Mouse (Mus musculus) layer of hippocampus, adult 9-11 months (tissue): ENCODE measurements around the gene Gm13272.
"Not testable (repeated sequence)": the region's sequence is repeated elsewhere in the genome, so short reads cannot be mapped to it uniquely, and the experiment has no call there.

Experiments used
- DNase-seq: peaks from one replicate; pipeline ENCODE4 v3.0.0; 2022

Gm13272 gene

GRCm38 (mm10) chr4:88779550-88779949 is at the start of gene Gm13272:
Gm13272 (plus strand) TSS chr4:88779850.
- not testable (repeated sequence) for DNase-seq

DNA sequence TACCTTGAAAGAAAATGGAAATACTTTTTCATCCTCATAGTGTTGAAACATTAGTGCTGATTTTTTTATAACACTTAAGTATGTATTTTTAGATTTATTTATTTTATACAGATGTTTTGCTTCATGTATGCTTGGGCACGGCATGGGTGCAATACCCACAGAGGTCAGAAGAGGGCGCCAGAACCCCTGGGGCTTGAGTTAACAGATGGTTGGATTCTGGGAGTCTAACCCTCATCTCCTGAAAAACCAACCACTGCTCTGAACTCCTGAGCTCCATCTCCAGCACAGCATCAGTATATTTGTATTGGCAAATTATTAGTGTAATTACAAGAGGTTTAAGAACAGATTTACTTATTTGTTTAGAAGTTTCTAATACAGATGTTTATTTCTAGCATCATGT is 41.2 kb upstream of the Gm13272 start:
- DNase-seq: peak; percentile 14

- DNase-seq: no peak
Observed at GRCm38 (mm10) chr4:88739036-88739435, 40.6 kb upstream of the Gm13272 start.

DNA sequence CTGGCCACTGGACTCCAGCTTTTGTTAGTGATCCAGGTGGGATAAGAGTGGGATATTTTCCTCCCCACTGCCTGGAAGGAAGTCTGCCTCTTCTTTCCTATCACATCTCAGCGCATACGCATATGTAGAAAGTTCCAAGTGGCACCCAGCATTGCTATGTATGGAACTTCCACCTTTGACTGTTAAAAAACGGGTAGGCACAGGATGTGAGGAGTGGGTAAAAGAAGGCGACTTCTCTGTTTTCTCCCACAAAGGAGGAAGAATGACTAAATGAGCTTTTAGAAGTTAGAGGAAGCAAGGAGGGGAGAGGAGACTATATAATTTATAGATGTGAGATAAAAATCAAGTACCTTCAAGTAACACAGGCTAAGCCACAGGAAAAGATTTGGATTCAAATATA is 38.2 kb upstream of the Gm13272 start:
- no peak for DNase-seq

DNA sequence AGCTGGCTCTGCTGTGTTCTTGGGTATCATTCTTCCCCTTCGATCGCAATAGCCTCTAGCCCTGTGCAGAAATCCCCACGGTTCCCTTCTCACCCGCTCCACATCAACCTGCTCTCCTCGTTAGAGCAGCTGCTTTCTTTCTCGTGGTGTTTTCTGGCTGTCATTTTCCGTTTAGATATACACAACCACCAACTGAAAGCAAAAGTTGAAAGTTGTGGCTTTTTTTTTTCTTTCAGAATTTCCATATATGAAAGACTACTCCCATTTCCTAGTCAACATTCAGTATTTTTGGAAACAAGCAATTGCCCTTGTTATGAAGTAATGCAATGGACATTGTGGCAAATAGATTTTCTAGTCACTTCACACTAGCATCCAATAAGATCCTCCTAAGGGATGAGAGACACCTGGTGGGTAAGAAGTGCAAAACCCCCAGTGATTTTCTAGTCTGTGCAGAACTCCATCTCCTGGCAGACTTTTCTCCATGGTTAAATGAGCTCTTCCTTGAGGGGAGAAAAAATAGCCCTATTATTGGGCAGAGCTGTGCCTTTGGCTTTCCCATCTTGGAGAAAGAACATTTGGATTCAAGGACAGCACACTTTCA is 36.8 kb upstream of the Gm13272 start:
- DNase-seq: no peak

DNA sequence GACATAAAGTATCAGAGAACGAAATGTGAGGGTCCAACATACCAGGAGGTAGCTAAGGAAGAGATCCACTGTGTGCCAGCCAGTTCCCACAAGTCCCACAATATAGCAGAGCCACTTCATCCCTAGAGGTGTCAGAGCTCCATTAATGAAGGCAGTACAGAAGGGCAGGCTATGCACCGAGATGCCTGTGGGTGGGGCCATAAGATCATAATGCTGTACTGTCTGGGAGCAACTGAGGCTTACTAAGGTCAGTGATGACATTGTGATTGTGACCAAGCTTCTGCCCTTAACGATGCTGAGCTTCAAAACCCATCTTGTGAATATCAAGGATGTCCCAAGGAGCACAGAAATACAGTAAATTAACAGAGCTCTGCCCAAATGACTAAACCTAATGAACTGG is 35.4 kb upstream of the Gm13272 start:
- no peak for DNase-seq

DNA sequence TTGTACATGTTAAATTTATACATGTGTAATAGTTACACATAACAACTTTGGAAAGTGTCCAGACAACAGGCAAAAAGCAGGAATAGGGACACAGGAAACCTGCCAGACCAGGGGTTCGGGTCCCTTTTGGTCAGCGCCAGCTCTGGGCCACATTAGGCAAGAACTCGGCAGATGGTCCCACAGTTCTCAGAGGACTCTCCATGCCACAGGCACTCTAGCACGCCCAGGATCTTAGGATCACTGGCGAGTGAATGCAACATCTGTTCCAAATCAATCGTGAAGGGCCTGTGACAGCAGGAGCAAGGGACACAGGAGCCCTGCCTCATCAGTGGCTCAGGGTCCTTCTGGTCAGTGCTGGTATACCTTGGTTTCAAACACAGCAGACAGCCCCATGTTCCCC is 29.7 kb upstream of the Gm13272 start:
- DNase-seq: no peak

DNA sequence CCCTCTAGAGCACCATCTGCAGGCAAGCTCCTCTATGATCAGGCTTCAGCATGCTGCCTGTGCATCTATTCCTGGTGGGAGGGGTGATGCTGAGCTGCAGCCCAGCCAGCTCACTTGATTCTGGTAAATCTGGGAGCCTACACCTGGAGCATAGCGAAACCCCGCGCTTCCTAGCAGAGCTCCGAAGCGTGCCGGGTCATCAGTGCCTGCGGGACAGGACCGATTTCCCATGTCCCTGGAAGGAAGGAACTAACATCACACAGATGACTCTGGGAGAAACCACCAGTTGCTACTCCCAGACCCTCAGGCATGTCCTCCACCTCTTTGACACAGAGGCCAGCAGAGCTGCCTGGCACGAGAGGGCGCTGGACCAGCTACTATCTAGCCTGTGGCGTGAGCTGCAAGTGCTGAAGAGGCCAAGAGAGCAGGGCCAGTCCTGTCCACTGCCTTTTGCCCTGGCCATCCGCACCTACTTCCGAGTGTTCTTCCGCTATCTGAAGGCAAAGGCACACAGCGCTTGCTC is 24.8 kb upstream of the Gm13272 start, which contains the start of gene Gm13271:
Gene Gm13271, plus strand, starts transcription at position 51 of the 523 bp plus-strand sequence.
- peak; percentile 78 for DNase-seq

DNA sequence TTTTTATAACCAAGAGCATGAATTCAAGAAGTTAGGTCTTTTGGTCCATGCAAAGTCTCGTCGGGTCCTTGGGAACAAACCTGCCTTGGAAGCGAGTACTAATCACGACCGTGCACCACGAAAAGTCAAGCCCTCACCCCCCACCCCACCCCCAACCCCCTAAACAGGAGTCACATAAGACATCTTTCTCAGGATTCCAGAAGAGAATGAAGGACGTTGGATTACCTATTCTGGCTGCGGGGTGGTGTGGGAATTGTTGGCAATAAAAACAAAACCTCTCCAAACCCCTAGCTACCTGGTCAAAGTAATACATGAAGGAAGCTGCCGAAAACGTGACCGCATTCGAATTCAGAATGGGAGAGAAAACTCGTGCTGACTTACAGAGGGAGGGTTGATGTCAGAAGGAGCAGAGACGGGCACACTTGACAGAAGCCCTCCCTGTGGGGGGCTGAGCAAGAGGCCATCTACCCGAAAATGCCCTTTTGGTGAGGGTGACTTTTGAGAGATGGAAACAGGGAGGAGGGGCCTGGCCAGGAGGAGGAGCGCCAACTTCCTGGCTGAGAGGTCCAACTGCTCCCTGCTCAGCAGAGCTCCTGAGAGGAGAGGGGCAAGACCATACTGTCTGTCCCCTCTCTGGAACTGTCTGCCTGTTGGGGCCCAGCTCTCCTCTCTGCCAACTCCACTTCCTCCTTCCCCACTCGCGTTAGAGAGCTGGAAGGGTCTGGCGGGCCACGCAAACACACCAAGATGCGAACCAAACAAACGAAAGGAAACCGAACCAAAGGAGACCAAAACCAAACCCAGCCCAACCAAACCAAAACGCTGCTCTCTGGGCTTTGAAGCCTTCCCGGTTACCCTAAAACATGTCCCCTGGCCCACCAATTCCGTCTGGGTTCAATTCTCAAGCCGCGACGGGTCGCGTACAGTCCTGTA is 22.8 kb upstream of the Gm13272 start:
- not testable (repeated sequence) for DNase-seq

- DNase-seq: peak; percentile 93
Observed at GRCm38 (mm10) chr4:88757628-88758031, 22.0 kb upstream of the Gm13272 start.

DNA sequence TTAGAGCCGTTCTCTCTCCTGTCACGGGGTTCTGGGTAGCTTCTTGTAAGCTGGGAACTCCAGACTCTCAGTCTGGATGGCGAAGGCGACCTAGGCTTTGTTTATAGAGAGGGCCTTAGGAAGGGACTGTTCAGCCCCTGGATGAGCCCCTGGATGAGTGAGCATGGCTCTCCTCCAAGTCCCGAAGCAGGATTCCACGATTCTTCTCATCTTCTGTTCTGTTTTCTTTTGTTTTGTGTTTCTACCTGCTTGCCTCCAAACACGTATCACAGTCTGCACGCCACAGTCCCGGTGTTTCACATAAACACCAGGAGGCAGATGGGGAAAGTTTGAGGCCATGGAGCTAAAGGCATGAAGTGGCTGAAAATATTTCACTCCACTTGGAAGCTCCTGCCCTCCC is 20.9 kb upstream of the Gm13272 start:
- peak; percentile 19 for DNase-seq

DNA sequence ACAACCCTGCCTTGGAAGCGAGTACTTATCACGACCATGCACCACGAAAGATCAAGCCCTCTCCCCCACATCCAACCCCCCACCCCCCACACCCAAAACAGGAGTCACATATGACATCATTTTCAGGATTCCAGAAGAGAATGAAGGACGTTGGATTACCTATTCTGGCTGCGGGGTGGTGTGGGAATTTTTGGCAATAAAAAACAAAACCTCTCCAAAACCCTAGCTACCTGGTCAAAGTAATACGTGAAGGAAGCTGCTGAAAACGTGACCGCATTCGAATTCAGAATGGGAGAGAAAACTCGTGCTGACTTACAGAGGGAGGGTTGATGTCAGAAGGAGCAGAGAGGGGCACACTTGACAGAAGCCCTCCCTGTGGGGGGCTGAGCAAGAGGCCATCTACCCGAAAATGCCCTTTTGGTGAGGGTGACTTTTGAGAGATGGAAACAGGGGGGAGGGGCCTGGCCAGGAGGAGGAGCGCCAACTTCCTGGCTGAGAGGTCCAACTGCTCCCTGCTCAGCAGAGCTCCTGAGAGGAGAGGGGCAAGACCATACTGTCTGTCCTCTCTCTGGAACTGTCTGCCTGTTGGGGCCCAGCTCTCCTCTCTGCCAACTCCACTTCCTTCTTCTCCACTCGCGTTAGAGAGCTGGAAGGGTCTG is 19.9 kb upstream of the Gm13272 start, which contains the start of gene Gm13283:
Gene Gm13283, plus strand, starts transcription at position 510 of the 659 bp plus-strand sequence.
- peak; percentile 29 for DNase-seq

DNA sequence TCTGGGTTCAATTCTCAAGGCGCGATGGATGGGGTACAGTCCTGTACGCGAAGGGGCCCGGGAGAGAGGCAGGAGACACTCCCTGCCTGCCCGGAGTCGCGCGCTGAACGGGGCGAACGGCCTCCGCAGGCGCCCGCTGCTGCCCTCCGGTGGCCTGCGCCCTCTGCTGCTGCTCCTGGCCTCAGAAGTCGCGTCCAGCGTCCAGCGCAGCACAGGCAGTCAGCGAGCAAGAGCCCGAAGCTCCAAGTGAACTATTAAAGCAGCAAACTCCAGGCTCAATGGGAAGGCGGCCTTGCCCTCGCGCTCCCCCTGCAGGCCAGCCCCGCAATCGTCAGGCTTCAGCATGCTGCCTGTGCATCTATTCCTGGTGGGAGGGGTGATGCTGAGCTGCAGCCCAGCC is 19.2 kb upstream of the Gm13272 start:
- peak; percentile 69 for DNase-seq

DNA sequence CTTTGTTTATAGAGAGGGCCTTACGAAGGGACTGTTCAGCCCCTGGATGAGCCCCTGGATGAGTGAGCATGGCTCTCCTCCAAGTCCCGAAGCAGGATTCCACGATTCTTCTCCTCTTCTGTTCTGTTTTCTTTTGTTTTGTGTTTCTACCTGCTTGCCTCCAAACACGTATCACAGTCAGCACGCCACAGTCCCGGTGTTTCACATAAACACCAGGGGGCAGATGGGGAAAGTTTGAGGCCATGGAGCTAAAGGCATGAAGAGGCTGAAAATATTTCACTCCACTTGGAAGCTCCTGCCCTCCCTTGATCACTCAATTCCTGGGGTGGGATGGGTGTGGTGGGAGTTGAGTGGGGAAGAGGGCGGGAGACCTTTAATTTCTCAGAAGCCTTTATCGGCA is 17.9 kb upstream of the Gm13272 start:
- DNase-seq: peak; percentile 79

GRCm38 (mm10) chr4:88762341-88762740 is 17.3 kb upstream of the Gm13272 start:
- peak; percentile 14 for DNase-seq

GRCm38 (mm10) chr4:88763384-88764018 is 16.1 kb upstream of the Gm13272 start:
- peak; percentile 51 for DNase-seq

GRCm38 (mm10) chr4:88773534-88773933 is 6.1 kb upstream of the Gm13272 start, which contains the start of gene Gm13290:
Gm13290 (plus strand) TSS chr4:88773834.
- not testable (repeated sequence) for DNase-seq

GRCm38 (mm10) chr4:88776622-88777021 is 3.0 kb upstream of the Gm13272 start, which contains the start of gene Gm13289:
Gm13289 (plus strand) TSS chr4:88776922.
- not testable (repeated sequence) for DNase-seq

DNA sequence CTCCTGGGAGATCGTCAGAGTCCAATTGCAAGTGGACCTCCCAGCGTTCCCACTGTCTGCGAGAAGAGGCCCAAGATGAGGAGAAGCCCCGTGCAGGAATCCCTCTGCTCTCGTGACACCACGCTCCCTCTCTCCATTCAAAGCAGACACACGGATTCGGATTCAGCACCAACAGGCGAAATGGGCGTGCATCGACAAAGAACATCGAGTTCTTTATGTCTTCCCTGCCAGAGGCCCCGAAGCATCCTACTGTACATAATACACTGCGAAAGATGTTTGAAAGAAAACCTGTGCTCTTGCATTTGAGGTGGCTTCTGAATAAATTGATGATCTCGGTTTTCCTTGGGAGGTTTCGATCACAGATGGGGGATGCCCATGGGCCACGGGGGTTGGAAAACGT is 670 bp downstream of the Gm13272 start:
- DNase-seq: not testable (repeated sequence)

GRCm38 (mm10) chr4:88781831-88782230 is 2.2 kb downstream of the Gm13272 start, which contains the start of gene Ifnz:
Ifnz (plus strand) TSS chr4:88782131.
- not testable (repeated sequence) for DNase-seq

DNA sequence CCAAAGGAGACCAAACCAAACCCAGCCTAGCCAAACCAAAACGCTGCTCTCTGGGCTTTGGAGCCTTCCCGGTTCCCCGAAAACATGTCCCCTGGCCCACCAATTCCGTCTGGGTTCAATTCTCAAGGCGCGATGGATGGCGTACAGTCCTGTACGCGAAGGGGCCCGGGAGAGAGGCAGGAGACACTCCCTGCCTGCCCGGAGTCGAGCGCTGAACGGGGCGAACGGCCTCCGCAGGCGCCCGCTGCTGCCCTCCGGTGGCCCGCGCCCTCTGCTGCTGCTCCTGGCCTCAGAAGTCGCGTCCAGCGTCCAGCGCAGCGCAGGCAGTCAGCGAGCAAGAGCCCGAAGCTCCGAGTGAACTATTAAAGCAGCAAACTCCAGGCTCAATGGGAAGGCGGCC is 2.7 kb downstream of the Gm13272 start:
- DNase-seq: not testable (repeated sequence)

- DNase-seq: not testable (repeated sequence)
Observed at GRCm38 (mm10) chr4:88785409-88785808, 5.8 kb downstream of the Gm13272 start, which contains the start of gene Gm13276. Gm13276 (plus strand) TSS chr4:88785709.
